Mouse (Mus musculus) hindbrain, embryonic 10.5 days (tissue): ENCODE data around the gene Cct2. TPM values are rescaled to one million over a fixed set of nuclear protein-coding genes. Genes with fewer than 3 reads are reported as not detected.
A peak's percentile ranks its signal among the peaks of the same experiment; 100 is the strongest.

Experiments
- DNase-seq: peaks from one replicate; pipeline ENCODE4 v3.0.0-alpha.2; 2017; ENCODE audit warnings: low spot score
- H3K27ac ChIP-seq: fragments of 300-500 bp; sonication (generic); 2 replicates; pipeline ENCODE4 v1.5.1; 2016; ENCODE audit warnings: mild to moderate bottlenecking, moderate library complexity
- H3K27me3 ChIP-seq: fragments of 300-500 bp; sonication (generic); 2 replicates; pipeline ENCODE4 v1.6.1; 2016; ENCODE audit warnings: mild to moderate bottlenecking; ENCODE audit not compliant: poor library complexity, insufficient read depth, severe bottlenecking
- H3K36me3 ChIP-seq: fragments of 300-500 bp; sonication (generic); 2 replicates; pipeline ENCODE4 v1.6.1; 2016; ENCODE audit warnings: mild to moderate bottlenecking, moderate library complexity
- H3K4me1 ChIP-seq: fragments of 300-500 bp; sonication (generic); replicated peaks from 2 replicates; pipeline ENCODE4 v1.6.1; 2016; ENCODE audit warnings: mild to moderate bottlenecking
- H3K4me3 ChIP-seq: fragments of 300-500 bp; sonication (generic); 2 replicates; pipeline ENCODE4 v1.5.1; 2016; ENCODE audit warnings: mild to moderate bottlenecking, moderate library complexity
- H3K9me3 ChIP-seq: fragments of 300-500 bp; sonication (generic); 2 replicates; pipeline ENCODE4 v1.6.1; 2016; ENCODE audit warnings: mild to moderate bottlenecking, moderate library complexity
- WGBS: fragments of 180-500 bp; shearing (Covaris S2); methylation state at CpG from one replicate; pipeline ENCODE4 v1.1.7; 2016; 5-methylcytosine and 5-hydroxymethylcytosine counted together
- polyA plus RNA-seq: library from polyadenylated mRNA; unstranded; fragments of >200 nt; fragmentation: Nextera tagmentation; extraction: Ambion mirVana; gene quantifications from 2 replicates; pipeline ENCODE4 v1.2.1, GENCODE M21; 2016

Cct2 gene
- polyA plus RNA-seq, 1 experiment from 2014 or later = 264 TPM

DNA sequence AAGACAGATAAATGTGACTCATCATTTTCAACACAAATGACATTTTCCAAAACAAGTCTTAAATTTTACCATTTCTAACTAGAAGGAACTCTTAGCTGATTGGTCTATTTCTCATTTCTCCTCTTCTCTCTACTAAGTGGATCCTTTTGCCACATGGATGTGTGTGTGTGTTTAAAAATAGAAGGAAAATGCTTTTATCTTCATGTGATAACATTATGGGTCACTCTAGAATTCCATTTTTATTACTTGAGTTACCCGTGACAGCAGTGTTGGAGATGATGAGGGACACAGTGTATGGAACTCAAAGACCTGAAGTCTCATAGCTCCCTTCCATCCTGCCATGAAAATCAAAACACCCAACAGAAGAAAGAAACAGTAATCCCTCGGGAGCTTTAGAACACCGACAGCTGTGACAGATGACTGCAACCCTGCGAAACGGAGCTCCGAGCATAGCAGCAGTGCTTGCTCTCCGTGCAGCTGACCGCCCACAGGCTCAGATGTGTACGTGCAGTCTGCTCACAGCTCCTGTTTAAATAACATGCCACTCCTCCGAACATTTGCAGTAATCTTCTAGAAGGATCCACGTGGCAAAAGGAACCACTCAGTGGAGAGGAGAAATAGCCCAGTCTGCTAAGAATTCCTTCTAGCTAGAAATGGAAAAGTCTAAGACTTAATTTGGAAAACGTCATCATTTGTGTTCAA, 49.8 kb downstream of the Cct2 start:
- peak; percentile 46 for DNase-seq
- Histone ChIP-seq H3K27ac (no peak overlapping the region), H3K4me3 (no peak overlapping the region), H3K4me1 (peaks cover 27% of the 10 kb centered on the region), H3K27me3 (no peaks in the 10 kb centered on the region), H3K9me3 (no peaks in the 10 kb centered on the region), H3K36me3 (no peaks in the 10 kb centered on the region)
- 36% methylated on average over 12 of the region's 12 CpGs for WGBS

DNA sequence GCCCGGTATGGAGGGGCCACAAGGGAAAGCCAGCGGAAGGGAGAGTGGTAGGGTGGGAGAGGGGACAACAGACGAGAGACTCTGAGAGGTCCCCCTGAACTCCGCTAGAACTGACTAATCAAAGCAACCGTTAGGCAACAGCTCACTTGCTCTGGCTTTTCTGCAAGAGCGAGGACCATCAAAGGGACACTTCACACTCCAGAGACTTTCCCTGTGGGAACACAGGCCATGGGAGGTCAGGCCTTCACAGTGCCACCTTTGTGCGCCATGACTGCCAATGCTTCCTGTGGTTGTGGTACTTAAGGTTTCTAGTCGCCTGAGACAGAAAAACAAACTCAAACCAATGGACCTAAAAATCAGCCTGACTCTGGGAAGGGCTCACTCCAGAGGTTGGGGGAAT, 52.6 kb downstream of the Cct2 start:
- WGBS = 41% methylated on average over 8 of the region's 8 CpGs
- H3K27me3 ChIP-seq = no peaks in the 10 kb centered on the region
- no peak for DNase-seq

DNA sequence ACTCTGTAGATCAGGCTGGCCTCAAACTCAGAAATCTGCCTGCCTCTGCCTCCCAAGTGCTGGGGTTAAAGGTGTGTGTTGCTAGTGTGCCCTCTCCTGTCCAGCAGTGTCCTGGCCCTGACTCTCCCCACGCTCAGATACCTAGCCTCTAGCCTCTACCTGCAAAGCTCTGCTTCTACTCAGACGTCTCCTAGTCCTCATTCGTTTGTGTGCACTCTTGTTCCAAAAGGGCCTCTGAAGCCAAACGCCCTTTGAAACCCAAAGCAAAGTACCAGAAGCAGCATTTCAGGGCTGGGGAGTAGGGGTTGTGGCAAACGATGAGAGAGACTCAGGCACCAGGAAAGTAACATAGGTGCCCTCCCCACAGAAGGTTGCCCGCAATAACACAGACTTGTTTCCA, 53.9 kb downstream of the Cct2 start:
- Histone ChIP-seq H3K4me1 (peaks cover 16% of the 10 kb centered on the region; the same call in 1 of the 2 replicates), H3K27ac (no peak overlapping the region), H3K9me3 (no peaks in the 10 kb centered on the region), H3K27me3 (no peaks in the 10 kb centered on the region), H3K4me3 (no peak overlapping the region), H3K36me3 (no peaks in the 10 kb centered on the region)
- WGBS = 90% methylated on average over 6 of the region's 6 CpGs
- DNase-seq = no peak

More for the DNA sequence above, 52.6 kb downstream of the Cct2 start:
- Histone ChIP-seq H3K27ac (0 out of 2 replicates have a peak overlapping the region, but pooled peaks have one; percentile 12), H3K4me1 (peaks cover 14% of the 10 kb centered on the region; the same call in 1 of the 2 replicates), H3K36me3 (no peaks in the 10 kb centered on the region), H3K4me3 (no peak overlapping the region), H3K9me3 (no peaks in the 10 kb centered on the region)

DNA sequence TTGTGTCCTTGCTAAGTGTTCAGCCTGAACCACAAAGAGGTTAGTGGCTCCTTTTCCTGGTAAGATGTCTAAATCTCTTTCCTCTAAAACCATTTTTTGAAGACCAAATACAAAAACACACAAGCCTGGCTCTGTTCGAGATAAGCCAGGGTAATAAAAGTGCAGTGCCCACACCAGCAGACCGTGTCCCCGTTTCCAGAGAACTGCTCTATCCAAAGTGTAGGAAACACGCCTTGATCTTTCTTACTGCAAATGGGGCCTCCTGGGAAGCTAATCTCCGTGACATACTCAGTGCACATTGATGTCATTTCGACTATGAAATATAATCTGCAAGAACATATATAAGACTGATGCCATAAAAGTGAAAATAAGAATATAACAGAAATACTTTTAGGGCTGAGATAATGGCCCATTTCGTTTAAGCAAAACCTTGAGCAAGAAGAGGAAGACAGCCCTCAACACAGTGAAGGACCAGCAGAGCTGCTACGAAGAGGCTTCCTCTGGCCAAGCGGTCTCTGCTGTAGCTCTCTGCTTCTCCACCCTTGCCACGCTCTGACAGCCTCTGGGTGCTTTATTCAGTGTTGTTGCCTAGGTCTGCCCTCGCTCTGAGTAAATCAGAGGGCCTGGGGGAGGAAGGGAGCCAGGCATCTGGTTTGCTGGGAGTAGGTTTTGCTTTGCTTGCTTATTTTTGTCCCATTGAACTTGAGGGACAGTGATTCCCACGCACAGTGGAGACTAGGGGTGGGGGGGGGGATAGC, 57.7 kb downstream of the Cct2 start:
- Histone ChIP-seq H3K4me1 (0 out of 2 replicates have a peak, but pooled peaks cover 5% of the 10 kb centered on the region), H3K9me3 (no peaks in the 10 kb centered on the region), H3K36me3 (no peaks in the 10 kb centered on the region), H3K27ac (no peak overlapping the region), H3K4me3 (no peak overlapping the region), H3K27me3 (no peaks in the 10 kb centered on the region)
- no peak for DNase-seq
- 79% methylated on average over 12 of the region's 12 CpGs for WGBS

DNA sequence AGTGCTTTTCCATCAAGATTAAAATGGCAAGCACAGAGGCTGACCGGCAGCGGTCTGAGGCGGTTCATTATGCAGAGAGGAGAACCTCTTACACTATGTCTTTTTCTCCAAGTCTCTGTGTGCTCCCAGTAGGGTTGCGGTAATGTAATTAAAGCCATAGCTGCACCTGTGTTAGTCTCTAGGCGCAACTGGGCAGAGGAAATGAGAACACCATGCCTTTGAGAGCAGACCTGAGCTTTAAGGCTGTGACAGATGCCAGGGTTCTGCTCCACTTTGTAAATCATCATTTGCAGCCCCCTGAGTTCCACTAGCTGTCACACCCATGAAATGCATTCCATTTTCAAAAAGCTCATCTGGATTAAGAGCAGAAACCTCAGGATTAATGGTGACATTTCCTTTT, 58.9 kb downstream of the Cct2 start:
- Histone ChIP-seq H3K27ac (no peak overlapping the region), H3K36me3 (no peaks in the 10 kb centered on the region), H3K4me1 (0 out of 2 replicates have a peak, but pooled peaks cover 4% of the 10 kb centered on the region), H3K9me3 (no peaks in the 10 kb centered on the region), H3K27me3 (no peaks in the 10 kb centered on the region), H3K4me3 (no peak overlapping the region)
- DNase-seq = no peak
- WGBS = 83% methylated on average over 5 of the region's 5 CpGs

Other genes starting within 250 kb of the Cct2 start
- gene Myrfl, start 166.9 kb downstream of the Cct2 start, polyA plus RNA-seq = 0.11 and 0.18 TPM in 2 replicates
- gene Rab3ip, start 113.0 kb downstream of the Cct2 start, polyA plus RNA-seq = 45.0 TPM in 2 replicates
- not detected in 2 replicates for gene Gm10271, start 91.2 kb downstream of the Cct2 start, polyA plus RNA-seq
- gene Best3, start 77.5 kb downstream of the Cct2 start, polyA plus RNA-seq = 0.11 TPM in 1 of 2 replicates, not detected in the other
- gene Lrrc10, start 18.5 kb downstream of the Cct2 start, polyA plus RNA-seq = not detected in 2 replicates
- 19.8 and 21.4 TPM in 2 replicates for gene Frs2, start 84.7 kb upstream of the Cct2 start, polyA plus RNA-seq
- 112 and 114 TPM in 2 replicates for gene Yeats4, start 160.7 kb upstream of the Cct2 start, polyA plus RNA-seq
- gene 9530003J23Rik, start 174.9 kb upstream of the Cct2 start, polyA plus RNA-seq = not detected in 2 replicates
- gene Lyz2, start 218.5 kb upstream of the Cct2 start, polyA plus RNA-seq = 8.7 and 16.7 TPM in 2 replicates
- not detected in 2 replicates for gene Lyz1, start 229.1 kb upstream of the Cct2 start, polyA plus RNA-seq